Mouse (Mus musculus) midbrain, embryonic 15.5 days (tissue): ENCODE data around the gene Olfr509. TPM values are rescaled to one million over a fixed set of nuclear protein-coding genes. Genes with fewer than 3 reads are reported as not detected.

Experiments used
- polyA plus RNA-seq: library from polyadenylated mRNA; unstranded; fragments of >200 nt; fragmentation: Nextera tagmentation; extraction: Ambion mirVana; gene quantifications from 2 replicates; pipeline ENCODE4 v1.2.1, GENCODE M21; 2015

Gene Olfr509
- polyA plus RNA-seq, 1 experiment from 2014 or later, result 0.09 TPM

Other genes with a start within 250 kb of the Olfr509 start
- gene Olfr497, start 231.5 kb downstream of the Olfr509 start, polyA plus RNA-seq, result not detected in 2 replicates
- gene Olfr498, start 186.6 kb downstream of the Olfr509 start, polyA plus RNA-seq, result not detected in 2 replicates
- gene Olfr502, start 126.8 kb downstream of the Olfr509 start, polyA plus RNA-seq, result not detected in 2 replicates
- not detected in 2 replicates for gene Olfr503, start 107.4 kb downstream of the Olfr509 start, polyA plus RNA-seq
- gene Olfr504, start 86.1 kb downstream of the Olfr509 start, polyA plus RNA-seq, result not detected in 2 replicates
- gene Olfr506, start 41.1 kb downstream of the Olfr509 start, polyA plus RNA-seq, result not detected in 2 replicates
- not detected in 2 replicates for gene Olfr507, start 30.1 kb downstream of the Olfr509 start, polyA plus RNA-seq
- not detected in 2 replicates for gene Olfr508, start 21.9 kb downstream of the Olfr509 start, polyA plus RNA-seq
- gene Olfr510, start 14.5 kb upstream of the Olfr509 start, polyA plus RNA-seq, result not detected in 2 replicates
- not detected in 2 replicates for gene Olfr512, start 61.4 kb upstream of the Olfr509 start, polyA plus RNA-seq
- gene Olfr513, start 99.1 kb upstream of the Olfr509 start, polyA plus RNA-seq, result not detected in 2 replicates
- gene Olfr514, start 174.1 kb upstream of the Olfr509 start, polyA plus RNA-seq, result not detected in 2 replicates
- not detected in 2 replicates for gene Olfr516, start 198.6 kb upstream of the Olfr509 start, polyA plus RNA-seq
- gene Olfr517, start 220.5 kb upstream of the Olfr509 start, polyA plus RNA-seq, result not detected in 2 replicates
- gene Olfr518, start 233.1 kb upstream of the Olfr509 start, polyA plus RNA-seq, result not detected in 2 replicates
- not detected in 2 replicates for gene Olfr519, start 242.5 kb upstream of the Olfr509 start, polyA plus RNA-seq